Mouse (Mus musculus) telencephalon, adult 2 months (tissue): ENCODE measurements around the gene Dlg4.
A peak's percentile ranks its signal among the peaks of the same experiment; 100 is the strongest.
"Not testable (repeated sequence)": the region's sequence is repeated elsewhere in the genome, so short reads cannot be mapped to it uniquely, and the experiment has no call there.

Experiments used
- DNase-seq: peaks from one replicate; pipeline ENCODE4 v3.0.0-alpha.2; 2011; ENCODE audit warnings: low read depth, low spot score

The Dlg4 gene

DNA sequence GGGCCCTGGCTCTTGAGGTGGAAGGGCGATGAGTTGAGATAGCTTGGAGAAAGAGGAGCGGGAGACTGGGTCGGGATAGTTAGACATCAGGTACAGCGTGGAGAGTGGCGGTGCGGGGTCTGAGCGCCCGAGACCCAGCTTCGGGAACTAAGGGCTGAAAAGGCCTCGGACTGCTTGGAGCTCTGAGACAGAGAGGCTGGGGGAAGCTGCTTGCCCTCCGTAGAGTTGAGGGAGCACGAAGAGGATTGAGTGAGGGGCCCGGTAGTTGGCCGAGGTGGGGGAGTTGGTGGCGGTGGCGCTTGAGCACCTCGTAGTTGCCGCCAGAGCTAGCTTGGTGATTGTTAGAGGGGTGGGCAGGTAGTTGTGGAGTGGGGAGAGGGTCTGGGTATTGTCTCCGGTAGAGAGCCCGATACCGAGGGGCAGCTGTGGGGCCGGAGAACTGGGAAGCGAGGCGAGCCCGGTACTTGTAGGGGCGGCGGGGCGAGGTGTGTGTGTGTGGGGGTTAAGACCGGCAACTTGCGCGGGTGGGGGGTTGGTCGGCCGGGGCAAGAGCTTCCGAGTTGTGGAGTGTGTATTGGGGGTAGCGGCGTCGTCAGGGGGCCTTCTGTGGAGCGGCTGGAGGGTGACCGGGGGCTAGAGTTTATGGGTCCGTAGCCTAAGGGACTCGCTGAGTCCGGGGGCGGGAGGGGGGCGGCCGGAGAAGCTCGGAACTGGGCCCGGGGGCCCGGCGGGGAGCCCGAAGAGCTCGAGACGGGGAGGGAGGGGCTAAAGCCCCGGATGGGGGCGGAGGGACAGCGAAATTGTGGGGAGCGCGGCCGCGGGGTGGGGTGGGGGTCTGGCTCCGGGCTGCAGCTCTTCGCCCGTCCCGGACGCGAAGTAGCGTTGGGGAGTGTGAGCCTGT, 20.3 kb upstream of the Dlg4 start:
- DNase-seq, result no peak

DNA sequence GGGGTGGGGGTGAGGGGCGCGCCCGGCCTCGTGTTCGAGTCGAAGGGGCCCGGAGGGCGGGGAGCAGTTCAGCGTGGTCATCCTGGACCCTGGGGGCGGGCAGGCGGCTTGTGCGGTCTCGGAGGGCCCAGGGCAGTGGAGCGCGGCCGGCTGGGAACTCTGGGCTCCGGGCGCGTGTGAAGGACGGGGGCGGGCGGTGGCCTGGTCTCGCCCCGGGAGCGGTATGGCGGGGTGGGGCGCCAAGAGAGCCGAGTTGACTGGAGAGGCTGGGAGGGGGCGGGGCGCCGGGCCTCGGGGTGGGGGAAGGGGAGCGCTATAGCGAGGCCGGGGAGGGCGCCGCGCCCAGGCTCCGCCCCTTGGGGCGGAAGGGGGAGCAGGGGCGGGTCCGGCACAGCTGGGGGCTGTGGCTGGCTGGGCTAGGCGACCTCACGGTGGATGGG, 19.7 kb upstream of the Dlg4 start:
- no peak for DNase-seq

DNA sequence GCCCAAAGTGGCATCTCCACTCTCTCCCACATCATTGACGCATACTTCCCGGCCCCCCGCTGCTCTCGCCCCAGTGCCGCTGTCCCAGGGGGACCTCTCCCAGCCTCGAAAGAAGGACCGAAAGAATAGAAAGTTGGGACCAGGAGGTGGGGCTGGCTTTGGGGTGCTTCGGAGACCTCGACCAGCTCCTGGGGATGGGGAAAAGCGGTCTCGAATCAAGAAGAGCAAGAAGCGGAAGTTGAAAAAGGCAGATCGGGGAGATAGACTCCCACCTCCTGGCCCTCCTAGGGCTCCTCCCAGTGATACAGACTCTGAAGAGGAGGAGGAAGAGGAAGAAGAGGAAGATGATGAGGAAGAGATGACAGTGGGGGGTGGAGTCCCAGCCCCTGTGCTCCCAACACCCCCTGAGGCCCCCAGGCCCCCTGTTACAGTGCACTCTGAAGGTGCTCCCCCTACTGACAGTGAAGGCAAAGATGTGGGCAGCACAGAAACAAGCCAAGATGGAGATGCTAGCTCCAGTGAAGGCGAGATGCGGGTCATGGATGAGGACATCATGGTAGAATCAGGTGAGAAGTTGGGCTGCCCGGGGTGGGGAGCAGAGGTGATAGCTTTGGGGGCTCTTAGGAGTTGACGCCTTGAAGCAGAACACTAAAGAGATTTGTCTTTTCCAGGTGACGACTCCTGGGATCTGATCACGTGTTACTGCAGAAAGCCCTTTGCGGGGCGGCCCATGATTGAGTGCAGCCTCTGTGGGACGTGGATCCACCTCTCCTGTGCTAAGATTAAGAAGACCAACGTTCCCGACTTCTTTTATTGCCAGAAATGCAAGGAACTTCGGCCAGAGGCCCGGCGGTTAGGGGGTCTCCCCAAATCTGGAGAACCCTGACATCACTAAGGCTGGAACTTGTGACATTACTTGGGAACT, 17.9 kb upstream of the Dlg4 start:
- no peak for DNase-seq

DNA sequence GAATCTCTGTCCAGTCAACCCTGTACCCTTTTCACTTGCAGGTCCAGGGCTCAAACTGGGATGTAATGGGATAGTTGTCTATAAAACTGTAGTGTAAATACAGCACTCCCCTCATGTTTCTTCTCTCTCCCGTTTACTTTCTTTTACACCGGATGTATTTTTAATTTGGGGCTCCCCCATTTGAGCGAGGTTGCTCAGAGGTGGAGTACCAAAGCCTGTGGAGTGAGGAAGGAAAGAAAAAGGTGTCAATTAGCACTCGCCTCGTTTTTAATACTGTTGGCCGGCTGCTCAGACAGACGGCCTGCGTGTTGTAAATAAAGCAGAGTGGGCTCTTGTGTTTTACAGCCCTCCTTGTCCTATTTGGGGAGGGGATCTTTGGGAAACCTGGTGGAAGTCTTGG, 17.1 kb upstream of the Dlg4 start:
- no peak for DNase-seq

DNA sequence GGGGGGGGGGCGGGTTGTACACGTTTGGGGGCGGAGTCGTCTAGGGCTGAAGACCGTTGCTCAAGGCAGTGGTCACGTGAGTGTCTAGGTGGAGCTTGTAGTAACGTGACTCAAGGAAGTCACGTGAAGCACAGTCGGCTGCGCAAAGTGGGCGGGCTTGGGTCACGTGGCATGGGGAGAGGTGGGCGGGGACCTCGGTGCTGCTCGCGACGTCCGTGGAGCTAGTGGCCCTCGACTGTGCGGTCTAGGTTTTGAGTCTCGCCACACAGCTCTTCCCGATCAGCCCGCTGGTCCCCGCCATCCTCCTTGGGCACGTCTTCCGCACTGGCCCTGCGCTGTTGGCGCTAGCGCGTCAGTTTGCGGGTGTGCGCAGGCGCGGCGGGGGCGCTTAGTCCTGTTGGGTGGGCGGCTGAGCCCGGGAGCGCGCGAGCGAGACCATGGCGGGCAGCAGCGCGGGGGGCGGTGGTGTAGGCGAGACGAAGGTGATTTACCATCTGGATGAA, 16.3 kb upstream of the Dlg4 start, which contains the start of gene Dvl2:
TSS of gene Dvl2 (plus strand) at position 200 of the 503 bp plus-strand sequence.
- peak; percentile 98 for DNase-seq

DNA sequence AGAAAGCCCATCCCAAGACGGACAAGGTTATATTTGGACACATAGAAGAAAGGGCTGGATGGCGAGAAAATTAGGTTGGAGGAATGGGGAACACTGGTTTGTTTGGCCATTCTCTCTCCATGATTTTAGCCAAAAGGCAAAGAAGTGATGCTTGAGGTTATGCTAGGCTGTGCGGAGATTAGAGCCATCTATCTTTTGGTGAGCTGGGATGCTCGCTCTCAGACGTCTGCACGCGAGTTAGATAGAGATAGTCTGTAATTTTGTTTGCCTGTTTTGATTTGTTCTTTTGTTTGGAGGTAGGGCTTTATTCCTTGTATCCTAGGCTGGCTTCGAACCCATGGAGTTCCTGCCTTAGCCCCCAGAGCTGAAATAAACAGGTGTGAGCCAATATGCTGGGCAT, 15.6 kb upstream of the Dlg4 start:
- DNase-seq, result no peak

DNA sequence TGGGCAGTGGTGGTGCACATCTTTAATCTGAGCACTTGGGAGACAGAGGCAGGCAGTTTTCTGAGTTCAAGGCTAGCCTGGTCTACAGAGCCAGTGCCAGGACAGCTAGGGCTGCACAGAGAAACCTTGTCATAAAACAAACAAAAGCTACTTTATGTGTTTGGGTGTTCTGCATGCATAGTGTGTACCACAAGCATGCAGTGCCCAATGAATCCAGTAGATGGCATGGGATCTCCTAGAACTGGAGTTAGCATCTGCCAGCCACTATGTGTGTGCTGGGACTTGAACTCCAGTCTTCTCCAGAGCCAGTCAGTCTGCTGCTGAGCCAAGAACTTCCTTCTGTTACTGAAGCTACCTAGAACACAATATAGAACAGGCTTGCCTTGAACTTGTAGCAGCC, 14.9 kb upstream of the Dlg4 start:
- DNase-seq, result no peak

DNA sequence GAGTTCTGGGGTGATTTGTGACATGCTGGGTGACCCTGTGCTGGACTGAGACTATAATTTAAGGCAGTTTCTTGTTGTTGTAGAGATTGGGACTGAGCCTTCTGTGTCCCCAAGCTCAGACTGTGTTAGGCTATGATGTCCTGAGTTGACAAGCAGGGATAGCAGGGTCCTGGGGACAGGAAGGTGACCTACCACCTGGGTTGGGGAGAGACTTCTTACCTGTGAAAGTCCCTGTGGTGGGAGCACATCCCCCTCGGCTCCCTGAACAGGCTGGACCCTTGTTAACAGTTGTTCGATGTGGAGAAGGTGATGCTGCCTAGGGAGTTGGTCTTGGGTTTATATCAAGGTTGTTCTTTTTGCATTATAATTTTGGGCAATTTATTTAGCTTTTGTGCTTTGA, 14.3 kb upstream of the Dlg4 start:
- no peak for DNase-seq

DNA sequence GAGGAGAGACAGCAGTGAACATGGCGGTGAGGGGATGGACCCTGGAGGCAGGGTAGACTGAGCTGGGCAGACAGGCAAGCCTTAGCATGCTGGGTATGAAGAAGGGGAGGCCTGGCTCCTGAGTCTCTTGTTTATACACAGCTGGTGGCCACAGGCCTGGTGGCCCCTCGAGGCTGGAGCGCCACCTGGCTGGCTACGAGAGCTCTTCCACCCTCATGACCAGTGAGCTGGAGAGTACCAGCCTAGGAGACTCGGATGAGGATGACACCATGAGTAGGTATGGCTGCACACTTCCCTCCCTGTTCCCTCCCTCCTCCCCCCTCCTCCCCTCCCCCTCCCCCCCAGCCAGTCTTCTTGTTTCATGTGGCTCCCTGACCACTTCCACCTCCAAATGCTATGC, 11.2 kb upstream of the Dlg4 start:
- no peak for DNase-seq

DNA sequence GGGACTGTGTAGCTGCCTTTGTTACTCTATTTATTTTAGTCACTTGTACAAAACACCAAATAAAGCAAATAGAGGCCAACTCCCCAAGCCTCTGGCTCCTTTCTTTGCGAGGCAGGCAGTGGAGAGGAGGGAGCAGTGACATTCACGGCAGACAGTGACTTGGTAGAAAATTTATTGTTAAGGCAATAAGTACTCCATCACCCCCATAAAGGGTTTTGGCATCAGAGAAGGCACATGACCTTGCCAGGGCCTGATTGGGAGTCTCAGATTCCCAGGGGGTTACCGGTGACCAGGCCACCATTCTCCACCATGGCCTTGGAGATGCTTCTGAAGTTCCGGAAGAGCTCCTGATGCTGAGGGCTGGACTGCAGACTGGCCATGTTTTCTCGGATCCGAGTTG, 6.7 kb upstream of the Dlg4 start:
- no peak for DNase-seq

DNA sequence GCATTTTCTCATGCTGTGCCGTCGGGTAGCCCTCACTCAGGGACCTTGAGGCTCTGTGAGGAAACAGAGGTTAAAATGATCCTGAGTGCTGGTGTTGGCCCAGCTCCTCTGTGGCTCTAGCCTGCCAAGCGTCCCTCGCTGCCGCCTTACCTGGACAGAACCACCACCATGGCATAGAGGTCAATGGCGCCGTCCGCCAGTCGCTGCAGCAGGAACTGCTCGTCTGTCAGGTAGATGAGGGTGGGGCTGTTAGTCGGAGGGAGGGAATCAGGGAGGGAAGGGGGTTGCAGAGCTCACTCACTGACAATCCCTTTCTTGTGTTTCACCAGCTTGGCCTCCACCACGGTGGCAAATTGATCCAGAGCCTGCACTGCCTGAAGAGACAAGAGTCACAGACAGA, 6.2 kb upstream of the Dlg4 start:
- DNase-seq, result no peak

DNA sequence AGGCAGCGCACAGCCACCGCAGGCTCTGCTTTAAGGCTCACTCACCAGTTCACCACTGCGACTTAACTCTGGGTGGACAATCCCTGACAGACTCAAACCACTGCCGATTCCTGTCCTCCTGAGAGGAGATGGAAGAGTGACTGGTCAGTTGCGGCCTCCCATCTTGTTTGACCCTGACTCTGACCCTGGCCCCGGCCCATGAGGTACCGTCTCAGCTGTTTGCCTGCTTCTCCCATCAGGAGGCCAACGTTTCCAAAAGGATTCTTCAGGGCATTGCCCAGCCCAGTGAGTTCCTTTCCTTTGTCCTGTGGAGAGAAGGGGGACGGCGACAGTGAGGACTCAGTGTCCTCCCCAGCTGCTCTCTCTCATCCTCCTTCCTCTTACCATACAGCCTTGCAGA, 5.8 kb upstream of the Dlg4 start:
- DNase-seq, result no peak

DNA sequence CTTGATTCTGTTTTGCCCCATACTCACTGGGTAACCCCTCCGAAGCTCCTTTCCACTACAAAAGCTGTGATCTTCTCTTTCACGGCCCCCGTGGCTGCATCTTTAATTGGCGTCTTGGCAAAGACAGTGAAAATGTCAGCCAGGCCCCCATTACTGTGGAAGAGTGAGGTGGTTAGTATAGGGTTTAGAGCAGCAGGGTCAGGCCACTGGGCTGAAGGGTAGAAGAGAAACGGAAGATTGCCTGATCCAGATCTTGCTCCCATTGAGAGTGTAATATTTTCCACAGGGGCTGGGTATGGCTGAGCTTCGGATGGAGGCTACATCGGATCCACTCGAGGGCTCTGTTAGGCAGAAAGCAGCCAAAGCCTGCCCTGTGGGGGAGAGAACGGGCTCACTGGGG, 3.8 kb upstream of the Dlg4 start:
- DNase-seq, result no peak

DNA sequence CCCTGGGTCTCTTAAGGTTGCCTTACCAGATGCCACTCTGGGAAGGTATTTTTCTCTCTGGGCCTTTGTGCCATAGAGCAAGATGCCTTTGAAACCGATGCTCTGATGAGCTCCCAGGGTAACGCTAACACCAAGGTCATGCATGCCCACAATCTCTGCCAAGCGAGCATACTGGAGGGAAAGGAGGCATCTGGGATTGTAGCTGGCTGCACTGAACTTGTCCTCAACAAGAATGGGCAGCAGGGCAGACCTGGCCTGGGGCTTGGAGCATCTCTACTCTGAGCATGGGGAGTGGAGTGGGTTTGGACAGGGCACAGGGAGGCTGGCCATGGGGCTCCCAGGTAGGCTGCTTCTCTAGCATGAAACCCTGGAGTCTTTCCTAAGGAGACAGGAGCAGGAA, 3.3 kb upstream of the Dlg4 start:
- DNase-seq, result no peak

DNA sequence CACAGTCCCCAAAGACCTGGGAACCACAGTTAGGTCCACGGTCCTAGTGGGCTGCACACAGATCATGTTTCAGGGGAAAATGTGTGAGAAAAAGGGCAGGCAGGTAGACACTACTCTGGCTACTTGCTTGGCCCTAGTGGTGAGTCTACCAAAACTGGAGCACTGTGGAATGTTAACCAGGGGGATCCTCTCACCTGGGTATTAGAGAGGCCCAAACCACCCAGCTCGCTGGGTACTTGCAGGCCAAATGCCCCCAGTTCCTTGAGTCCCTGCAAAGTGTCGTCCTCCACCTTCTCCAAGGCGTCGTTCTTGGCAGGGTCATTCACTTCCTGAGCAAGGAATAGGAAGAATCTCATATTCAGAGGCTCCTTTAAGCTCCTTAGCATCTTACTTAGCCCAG, 2.7 kb upstream of the Dlg4 start:
- no peak for DNase-seq

DNA sequence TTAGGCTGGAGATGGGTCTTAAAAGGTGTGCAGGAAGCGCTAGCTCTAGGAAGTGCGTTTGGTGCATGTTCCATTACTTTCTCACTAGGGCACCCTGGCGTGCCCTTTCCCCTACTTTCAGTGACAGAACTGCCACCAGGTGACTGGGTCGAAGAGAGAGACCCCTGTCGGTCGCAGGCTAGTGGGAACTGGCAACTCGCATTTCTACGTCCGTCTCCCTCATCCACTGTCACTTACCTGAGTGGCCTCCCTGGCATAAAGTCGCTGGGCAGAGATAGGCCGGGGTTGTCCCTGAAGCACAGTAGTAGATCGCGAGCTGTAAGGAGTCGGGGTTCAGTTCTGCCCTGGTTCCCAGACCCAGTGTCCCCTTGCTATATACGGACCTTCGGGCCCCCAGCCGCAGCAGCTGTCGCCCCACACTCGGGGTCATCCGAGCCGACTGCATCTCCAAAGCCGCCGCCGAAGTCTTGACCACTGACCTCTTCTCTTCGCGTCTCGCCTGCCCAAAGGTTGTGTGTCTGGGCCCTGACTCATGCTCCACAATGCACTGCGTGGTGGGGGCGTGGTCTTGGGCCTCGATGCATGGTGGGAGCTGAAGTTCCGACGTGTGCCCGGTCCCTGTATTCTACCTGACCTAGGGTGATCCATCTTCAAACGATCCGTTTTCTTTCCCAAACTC, 1.7 kb upstream of the Dlg4 start, which contains the start of gene Acadvl:
TSS of gene Acadvl (minus strand) at position 532 of the 679 bp plus-strand sequence.
- peak; percentile 79 for DNase-seq

DNA sequence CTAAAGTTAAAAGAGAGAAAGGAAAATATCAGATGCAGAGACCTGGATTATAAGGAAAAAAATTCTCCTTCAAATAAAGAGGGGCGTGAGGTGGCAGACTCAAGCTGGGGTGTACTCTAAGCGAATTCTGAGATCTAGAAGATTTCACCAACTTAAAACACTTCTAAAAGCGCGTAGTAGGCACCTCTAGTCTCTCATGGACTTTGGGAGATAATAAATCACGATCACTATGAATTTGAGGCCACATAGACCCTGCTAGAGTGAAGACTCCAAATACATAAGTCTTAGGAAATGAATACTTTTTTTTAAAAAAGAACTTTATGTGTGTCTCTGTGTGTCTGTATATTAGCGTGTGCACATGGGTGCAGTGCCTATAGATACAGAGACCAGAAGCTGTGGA, 1.1 kb upstream of the Dlg4 start:
- DNase-seq, result no peak

DNA sequence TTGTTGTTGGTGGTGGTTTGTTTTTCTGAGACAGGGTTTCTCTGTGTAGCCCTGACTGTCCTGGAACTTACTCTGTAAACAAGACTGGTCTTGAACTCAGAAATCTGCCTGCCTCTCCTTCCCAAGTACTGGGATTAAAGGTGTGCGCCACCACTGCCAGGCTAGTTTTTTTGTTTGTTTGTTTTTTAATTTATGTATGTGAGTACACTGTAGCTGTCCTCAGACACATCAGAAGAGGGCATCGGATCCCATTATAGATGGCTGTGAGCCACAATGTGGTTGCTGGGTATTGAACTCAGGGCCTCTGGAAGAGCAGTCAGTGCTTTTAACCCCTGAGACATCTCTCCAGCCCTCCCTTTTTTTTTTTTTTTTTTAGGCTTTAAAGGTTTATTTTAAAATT, 565 bp upstream of the Dlg4 start:
- not testable (repeated sequence) for DNase-seq

DNA sequence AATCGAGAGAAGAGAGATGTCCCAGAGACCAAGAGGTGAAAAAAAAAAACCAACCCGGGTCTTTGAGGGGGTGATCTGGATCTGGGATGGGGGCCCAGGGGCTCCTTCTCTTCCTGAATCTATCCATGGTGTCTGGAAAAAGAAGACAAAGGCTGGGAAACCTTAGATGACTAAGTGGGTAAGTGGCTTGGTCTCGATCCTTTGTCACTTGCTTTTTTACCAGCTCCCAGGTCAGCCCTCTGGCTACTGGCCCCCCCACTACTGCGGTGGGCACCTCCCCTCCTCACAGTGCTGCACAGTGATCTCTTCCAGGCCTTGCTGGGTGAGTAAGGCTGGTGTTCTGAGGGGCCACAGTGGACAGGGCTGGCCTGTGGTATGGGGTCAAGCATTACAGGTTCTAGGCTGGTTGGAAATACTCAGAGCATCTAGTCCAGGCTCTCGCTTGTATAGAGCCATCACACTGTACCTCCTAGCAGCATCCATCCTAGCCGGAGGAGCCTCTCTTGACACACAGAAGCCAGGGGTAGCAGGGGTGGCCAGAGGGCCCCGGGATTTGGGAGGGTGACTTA, 541 bp downstream of the Dlg4 start:
- DNase-seq, result no peak

DNA sequence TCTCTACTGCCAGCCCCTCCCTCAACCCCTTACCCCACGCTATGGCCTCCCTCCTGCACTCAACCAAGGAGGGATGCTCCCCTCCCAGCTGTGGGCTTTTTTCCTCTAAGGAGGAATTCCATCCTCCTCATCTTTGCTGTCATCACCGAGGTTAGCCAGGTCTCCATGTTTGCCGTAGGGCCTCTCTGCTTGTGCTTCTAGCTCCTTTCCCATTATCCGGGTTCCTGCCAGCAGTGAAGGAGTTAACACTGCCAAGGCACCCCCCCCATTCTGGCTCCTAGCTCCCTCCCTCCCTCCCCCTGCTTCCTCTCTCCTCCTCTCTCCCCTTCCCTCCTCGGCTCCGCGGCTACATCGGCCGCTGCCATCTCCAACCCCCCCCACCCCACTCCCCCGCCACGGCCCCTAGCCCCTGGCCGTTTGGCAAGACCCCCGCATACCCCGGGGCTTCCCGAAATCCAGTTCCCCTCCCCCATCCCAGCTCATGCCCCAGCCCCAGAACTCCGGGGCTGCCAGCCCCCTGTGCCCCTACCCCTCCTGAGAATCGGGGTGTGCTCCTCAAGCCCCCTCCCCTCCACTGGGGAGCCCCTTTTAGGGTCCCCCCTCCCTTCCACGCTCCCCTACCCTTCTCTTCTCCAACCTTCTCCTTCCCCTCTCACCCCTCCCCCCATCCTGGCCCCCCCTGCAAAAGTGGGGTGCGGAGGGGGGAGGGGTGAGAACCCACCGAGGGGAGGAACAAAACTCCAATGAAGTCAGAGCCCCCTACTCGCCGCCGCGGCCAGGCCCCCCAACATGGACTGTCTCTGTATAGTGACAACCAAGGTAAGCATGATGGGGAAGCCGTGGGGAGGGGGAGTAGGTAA, 1.6 kb downstream of the Dlg4 start:
- DNase-seq, result peak; percentile 77
